Mouse (Mus musculus): ENCODE results near the gene Fdxr. TPM values are rescaled to one million over a fixed set of nuclear protein-coding genes. Genes with fewer than 3 reads are reported as not detected.

The Fdxr gene
- polyA plus RNA-seq, 1 experiment from 2014 or later = 10.0 TPM

DNA sequence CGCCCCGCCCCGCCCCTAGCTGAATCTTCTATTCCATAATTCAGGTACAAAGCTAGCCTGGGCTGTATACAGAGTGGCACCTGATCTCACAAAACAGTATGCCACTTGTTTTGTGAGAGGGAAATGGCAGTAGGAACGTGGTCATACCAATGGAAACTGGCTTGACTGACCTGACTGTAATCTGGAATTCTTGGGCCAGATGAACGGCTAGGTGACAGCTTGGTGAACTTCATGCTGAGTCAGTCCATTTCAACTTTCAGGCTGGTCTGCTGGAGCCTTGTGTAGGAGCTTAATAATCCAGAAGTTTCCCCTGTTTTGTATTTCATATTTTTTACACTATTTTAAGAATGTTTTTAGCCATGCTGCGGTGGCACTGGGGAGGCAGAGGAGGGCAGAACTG lies 1.3 kb upstream of the Fdxr start:
- DNase-seq (ENCODE audit: low spot score) (no peak), ATAC-seq (replicated peaks; ENCODE audit: low FRiP score, low read depth) (no peak)
- no peak overlapping the region for H3K9ac ChIP-seq (ENCODE audit: low read depth, low read length)
- TF ChIP-seq CTCF (IDR thresholded peaks at IDR 0.05; ENCODE audit: low read depth) = no peak
- no peak overlapping the region for H3K27ac ChIP-seq
- no peak overlapping the region for H3K4me3 ChIP-seq (replicated peaks; ENCODE audit: low read depth, low read length)
- H3K27me3 ChIP-seq (ENCODE audit: insufficient read depth, low read length) = no peaks in the 10 kb centered on the region
- 74% methylated on average over 6 of the region's 6 CpGs for WGBS
- H3K36me3 ChIP-seq (ENCODE audit: insufficient read depth, low read length) = no peaks in the 10 kb centered on the region
- peak overlapping the region; percentile 69; the same call in 1 of the 2 replicates for H3K4me2 ChIP-seq (ENCODE audit: low read length)
- no peaks in the 10 kb centered on the region for H3K9me3 ChIP-seq (replicated peaks; ENCODE audit: low read length)
- H3K4me1 ChIP-seq (replicated peaks; ENCODE audit: insufficient read depth, low read length) = 0 out of 2 replicates have a peak, but pooled peaks cover 3% of the 10 kb centered on the region

- no peak for ATAC-seq (replicated peaks; ENCODE audit: low FRiP score, low read depth)
- 0 out of 2 replicates have a peak, but pooled peaks cover 3% of the 10 kb centered on the region for H3K4me1 ChIP-seq (replicated peaks; ENCODE audit: insufficient read depth, low read length)
- TF ChIP-seq CTCF (IDR thresholded peaks at IDR 0.05; ENCODE audit: low read depth) = no peak
- no peaks in the 10 kb centered on the region for H3K9me3 ChIP-seq (replicated peaks; ENCODE audit: low read length)
- H3K4me3 ChIP-seq (replicated peaks; ENCODE audit: low read depth, low read length) = peak overlapping the region; percentile 51
- peak overlapping the region; percentile 69 for H3K4me2 ChIP-seq (ENCODE audit: low read length)
- H3K36me3 ChIP-seq (ENCODE audit: insufficient read depth, low read length) = no peaks in the 10 kb centered on the region
- no peaks in the 10 kb centered on the region for H3K27me3 ChIP-seq (ENCODE audit: insufficient read depth, low read length)
- peak overlapping the region; percentile 53; the same call in 1 of the 2 replicates for H3K9ac ChIP-seq (ENCODE audit: low read depth, low read length)
- 20% methylated on average over 7 of the region's 7 CpGs for WGBS
- H3K27ac ChIP-seq = peak overlapping the region; percentile 70; the same call in 1 of the 2 replicates
- no peak for DNase-seq (ENCODE audit: low spot score)
Observed at GRCm38 (mm10) chr11:115277604-115277975, 740 bp upstream of the Fdxr start.

- ATAC-seq (replicated peaks; ENCODE audit: low FRiP score, low read depth) (no peak), DNase-seq (ENCODE audit: low spot score) (no peak)
- no peak for TF ChIP-seq CTCF (IDR thresholded peaks at IDR 0.05; ENCODE audit: low read depth)
- Histone ChIP-seq H3K9ac (ENCODE audit: low read depth, low read length) (no peak overlapping the region), H3K36me3 (ENCODE audit: insufficient read depth, low read length) (no peaks in the 10 kb centered on the region), H3K4me2 (ENCODE audit: low read length) (peak overlapping the region; percentile 78), H3K4me1 (replicated peaks; ENCODE audit: insufficient read depth, low read length) (0 out of 2 replicates have a peak, but pooled peaks cover 3% of the 10 kb centered on the region), H3K27ac (no peak overlapping the region), H3K9me3 (replicated peaks; ENCODE audit: low read length) (no peaks in the 10 kb centered on the region), H3K4me3 (replicated peaks; ENCODE audit: low read depth, low read length) (peak overlapping the region; percentile 50; the same call in 1 of the 2 replicates), H3K27me3 (ENCODE audit: insufficient read depth, low read length) (no peaks in the 10 kb centered on the region)
- 64% methylated on average over 3 of the region's 3 CpGs for WGBS
Observed at GRCm38 (mm10) chr11:115275954-115276353, 896 bp downstream of the Fdxr start.

DNA sequence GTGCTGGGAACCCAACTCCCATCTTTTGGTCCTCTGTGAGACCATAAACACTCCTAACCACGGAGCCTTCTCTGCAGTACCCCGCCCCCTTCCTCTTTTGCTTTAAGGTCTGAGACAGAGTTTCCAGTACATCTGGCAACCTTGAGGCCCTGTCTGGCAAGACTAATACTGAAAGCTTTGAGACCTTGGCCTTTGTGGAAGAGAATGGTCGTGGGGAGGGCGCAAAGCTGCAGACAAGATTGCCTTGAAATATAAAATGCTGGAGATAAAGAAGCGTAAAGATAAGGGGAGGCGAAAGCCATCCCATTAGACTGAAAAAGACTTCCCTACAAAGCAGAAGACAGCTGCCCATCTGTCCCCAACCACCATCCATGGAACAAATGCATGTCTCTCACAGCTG lies 1.3 kb downstream of the Fdxr start:
- H3K4me2 ChIP-seq (ENCODE audit: low read length) = no peak overlapping the region
- H3K4me1 ChIP-seq (replicated peaks; ENCODE audit: insufficient read depth, low read length) = 0 out of 2 replicates have a peak, but pooled peaks cover 3% of the 10 kb centered on the region
- H3K4me3 ChIP-seq (replicated peaks; ENCODE audit: low read depth, low read length) = no peak overlapping the region
- H3K9me3 ChIP-seq (replicated peaks; ENCODE audit: low read length) = no peaks in the 10 kb centered on the region
- no peak overlapping the region for H3K9ac ChIP-seq (ENCODE audit: low read depth, low read length)
- no peak for TF ChIP-seq CTCF (IDR thresholded peaks at IDR 0.05; ENCODE audit: low read depth)
- H3K36me3 ChIP-seq (ENCODE audit: insufficient read depth, low read length) = no peaks in the 10 kb centered on the region
- WGBS = 75% methylated on average over 6 of the region's 6 CpGs
- no peak overlapping the region for H3K27ac ChIP-seq
- ATAC-seq (replicated peaks; ENCODE audit: low FRiP score, low read depth) (no peak), DNase-seq (ENCODE audit: low spot score) (no peak)
- no peaks in the 10 kb centered on the region for H3K27me3 ChIP-seq (ENCODE audit: insufficient read depth, low read length)

- DNase-seq (ENCODE audit: low spot score) = no peak
- TF ChIP-seq CTCF (IDR thresholded peaks at IDR 0.05; ENCODE audit: low read depth) = no peak
- no peaks in the 10 kb centered on the region for H3K36me3 ChIP-seq (ENCODE audit: insufficient read depth, low read length)
- no peaks in the 10 kb centered on the region for H3K9me3 ChIP-seq (replicated peaks; ENCODE audit: low read length)
- ATAC-seq (replicated peaks; ENCODE audit: low FRiP score, low read depth) = no peak
- no peak overlapping the region for H3K4me3 ChIP-seq (replicated peaks; ENCODE audit: low read depth, low read length)
- H3K27me3 ChIP-seq (ENCODE audit: insufficient read depth, low read length) = no peaks in the 10 kb centered on the region
- 0 out of 2 replicates have a peak, but pooled peaks cover 3% of the 10 kb centered on the region for H3K4me1 ChIP-seq (replicated peaks; ENCODE audit: insufficient read depth, low read length)
- no peak overlapping the region for H3K4me2 ChIP-seq (ENCODE audit: low read length)
- H3K9ac ChIP-seq (ENCODE audit: low read depth, low read length) = no peak overlapping the region
- WGBS = 84% methylated on average over 6 of the region's 6 CpGs
- no peak overlapping the region for H3K27ac ChIP-seq
Observed at GRCm38 (mm10) chr11:115274771-115275170, 2.1 kb downstream of the Fdxr start.

DNA sequence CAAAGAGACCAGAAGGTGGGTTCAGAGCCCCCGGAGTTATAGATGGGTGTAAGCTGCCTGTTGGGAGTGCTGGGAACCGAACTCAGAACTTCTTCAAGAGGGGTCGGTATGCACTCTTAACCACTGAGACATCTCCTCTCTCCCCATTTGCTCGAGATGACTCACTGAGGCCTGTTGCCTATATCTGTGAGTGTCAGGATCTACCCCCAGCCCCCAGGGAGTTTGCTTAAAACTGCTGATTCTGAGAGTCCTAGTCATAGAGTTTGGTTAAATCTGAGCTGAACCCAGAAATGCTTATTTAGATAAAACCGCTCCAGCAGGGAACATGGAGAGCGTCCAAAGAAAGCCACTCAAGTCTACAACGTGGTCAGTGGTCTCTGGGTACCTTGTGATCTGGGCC lies 2.7 kb downstream of the Fdxr start:
- no peaks in the 10 kb centered on the region for H3K36me3 ChIP-seq (ENCODE audit: insufficient read depth, low read length)
- 0 out of 2 replicates have a peak, but pooled peaks cover 3% of the 10 kb centered on the region for H3K4me1 ChIP-seq (replicated peaks; ENCODE audit: insufficient read depth, low read length)
- no peak overlapping the region for H3K9ac ChIP-seq (ENCODE audit: low read depth, low read length)
- WGBS = 82% methylated on average over 7 of the region's 7 CpGs
- DNase-seq (ENCODE audit: low spot score) (no peak), ATAC-seq (replicated peaks; ENCODE audit: low FRiP score, low read depth) (no peak)
- H3K9me3 ChIP-seq (replicated peaks; ENCODE audit: low read length) = no peaks in the 10 kb centered on the region
- TF ChIP-seq CTCF (IDR thresholded peaks at IDR 0.05; ENCODE audit: low read depth) = no peak
- H3K27me3 ChIP-seq (ENCODE audit: insufficient read depth, low read length) = no peaks in the 10 kb centered on the region; the same call in 1 of the 2 replicates
- no peak overlapping the region for H3K4me2 ChIP-seq (ENCODE audit: low read length)
- no peak overlapping the region for H3K27ac ChIP-seq
- no peak overlapping the region for H3K4me3 ChIP-seq (replicated peaks; ENCODE audit: low read depth, low read length)

DNA sequence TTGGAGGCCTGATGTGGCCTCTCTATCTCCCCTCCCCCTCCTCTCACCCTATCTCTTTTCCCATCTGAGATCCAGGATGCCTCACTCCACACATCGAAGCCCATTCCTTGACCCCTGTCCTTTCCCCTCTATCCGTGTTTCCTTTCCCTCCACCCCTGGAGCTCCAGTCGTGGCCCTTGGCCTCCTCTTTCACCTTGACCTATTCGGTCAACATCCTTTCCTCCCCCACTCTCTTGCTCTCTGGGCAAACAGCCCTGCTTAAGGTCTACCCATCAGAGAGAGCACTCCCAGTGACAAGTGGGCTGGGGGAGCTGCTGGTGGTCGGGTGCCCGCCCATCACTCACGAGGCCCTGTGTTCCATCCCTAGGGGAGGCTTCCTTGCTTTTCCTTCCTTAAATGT lies 3.1 kb downstream of the Fdxr start:
- Histone ChIP-seq H3K36me3 (ENCODE audit: insufficient read depth, low read length) (no peaks in the 10 kb centered on the region), H3K4me2 (ENCODE audit: low read length) (no peak overlapping the region), H3K4me1 (replicated peaks; ENCODE audit: insufficient read depth, low read length) (0 out of 2 replicates have a peak, but pooled peaks cover 3% of the 10 kb centered on the region), H3K27ac (no peak overlapping the region), H3K27me3 (ENCODE audit: insufficient read depth, low read length) (no peaks in the 10 kb centered on the region; the same call in 1 of the 2 replicates), H3K4me3 (replicated peaks; ENCODE audit: low read depth, low read length) (no peak overlapping the region), H3K9me3 (replicated peaks; ENCODE audit: low read length) (no peaks in the 10 kb centered on the region), H3K9ac (ENCODE audit: low read depth, low read length) (no peak overlapping the region)
- DNase-seq (ENCODE audit: low spot score) = no peak
- no peak for TF ChIP-seq CTCF (IDR thresholded peaks at IDR 0.05; ENCODE audit: low read depth)
- no peak for ATAC-seq (replicated peaks; ENCODE audit: low FRiP score, low read depth)
- WGBS = 33% methylated on average over 7 of the region's 7 CpGs
